Mouse (Mus musculus): ENCODE measurements around the gene Abi3bp. TPM values are rescaled to one million over a fixed set of nuclear protein-coding genes. Genes with fewer than 3 reads are reported as not detected.

Abi3bp gene
- polyA plus RNA-seq, 1 experiment: 2.8 TPM

GRCm38 (mm10) chr16:56670941-56671340 is 193.3 kb downstream of the Abi3bp start:
- no peak for DNase-seq (ENCODE audit: low read depth, low spot score)
- 63% methylated on average over 8 of the region's 8 CpGs for WGBS

GRCm38 (mm10) chr16:56673420-56673819 is 195.7 kb downstream of the Abi3bp start:
- DNase-seq (ENCODE audit: low read depth, low spot score): no peak
- WGBS: 78% methylated on average over 2 of the region's 2 CpGs

- WGBS: 60% methylated on average over 4 of the region's 4 CpGs
- DNase-seq (ENCODE audit: low read depth, low spot score): no peak
Observed at GRCm38 (mm10) chr16:56677146-56677545, 199.5 kb downstream of the Abi3bp start.

- WGBS: 85% methylated on average over 8 of the region's 8 CpGs
Observed at GRCm38 (mm10) chr16:56681010-56681645, 203.4 kb downstream of the Abi3bp start.

GRCm38 (mm10) chr16:56686747-56687146 is 209.1 kb downstream of the Abi3bp start:
- no peak for DNase-seq (ENCODE audit: low read depth, low spot score)

More at GRCm38 (mm10) chr16:56681010-56681645, 203.4 kb downstream of the Abi3bp start:
- DNase-seq (ENCODE audit: low read depth, low spot score): no peak

GRCm38 (mm10) chr16:56690715-56691114 is 213.0 kb downstream of the Abi3bp start:
- no peak for DNase-seq (ENCODE audit: low read depth, low spot score)
- 82% methylated on average over 7 of the region's 7 CpGs for WGBS

More at GRCm38 (mm10) chr16:56686747-56687146, 209.1 kb downstream of the Abi3bp start:
- 89% methylated on average over 5 of the region's 5 CpGs for WGBS

- WGBS: 70% methylated on average over 2 of the region's 2 CpGs
- no peak for DNase-seq (ENCODE audit: low read depth, low spot score)
Observed at GRCm38 (mm10) chr16:56696448-56696847, 218.8 kb downstream of the Abi3bp start.

GRCm38 (mm10) chr16:56700898-56701297 is 223.2 kb downstream of the Abi3bp start:
- no peak for DNase-seq (ENCODE audit: low read depth, low spot score)
- 94% methylated on average over 3 of the region's 3 CpGs for WGBS

GRCm38 (mm10) chr16:56705731-56706130 is 228.1 kb downstream of the Abi3bp start:
- WGBS: 74% methylated on average over 3 of the region's 3 CpGs
- no peak for DNase-seq (ENCODE audit: low read depth, low spot score)

- DNase-seq (ENCODE audit: low read depth, low spot score): no peak
- 49% methylated on average over 3 of the region's 3 CpGs for WGBS
Observed at GRCm38 (mm10) chr16:56710071-56710470, 232.4 kb downstream of the Abi3bp start.

GRCm38 (mm10) chr16:56715608-56716007 is 237.9 kb downstream of the Abi3bp start:
- DNase-seq (ENCODE audit: low read depth, low spot score): no peak
- 21% methylated on average over 3 of the region's 3 CpGs for WGBS

- no peak for DNase-seq (ENCODE audit: low read depth, low spot score)
- WGBS: 1% methylated on average over 36 of the region's 38 CpGs
Observed at GRCm38 (mm10) chr16:56716557-56717179, 239.0 kb downstream of the Abi3bp start.

GRCm38 (mm10) chr16:56717224-56718200 is 239.8 kb downstream of the Abi3bp start, which contains the start of gene Tfg:
Tfg (minus strand) TSS chr16:56717450.
- WGBS: under 1% methylated on average over 62 of the region's 62 CpGs
- DNase-seq (ENCODE audit: low read depth, low spot score): peak; percentile 97

- no peak for DNase-seq (ENCODE audit: low read depth, low spot score)
Observed at GRCm38 (mm10) chr16:56719031-56719430, 241.4 kb downstream of the Abi3bp start.

- DNase-seq (ENCODE audit: low read depth, low spot score): no peak
- 19% methylated on average over 4 of the region's 4 CpGs for WGBS
Observed at GRCm38 (mm10) chr16:56722357-56722756, 244.7 kb downstream of the Abi3bp start.

GRCm38 (mm10) chr16:56724927-56725326 is 247.2 kb downstream of the Abi3bp start:
- no peak for DNase-seq (ENCODE audit: low read depth, low spot score)
- 68% methylated on average over 10 of the region's 10 CpGs for WGBS

- no peak for DNase-seq (ENCODE audit: low read depth, low spot score)
- whole genome bisulfite sequencing: 45% methylated on average over 1 of the region's 1 CpGs
Observed at GRCm38 (mm10) chr16:56729060-56729459, 251.4 kb downstream of the Abi3bp start.

Measured in large intestine, adult 2 months (tissue).